Mouse (Mus musculus) CH12.LX (cell line): ENCODE measurements at regions not wholly inside any gene's neighbourhood (a gene's known extent, or its start where the extent isn't known, plus 50 kb on each side); places are given as distances from the start of the nearest gene placed in this dataset.

Experiments
- EP300 ChIP-seq: IDR thresholded peaks from 2 replicates; pipeline ENCODE4 v1.6.1; 2011; ENCODE audit warnings: low read length, improper control_type of control experiment
- MEF2A ChIP-seq: IDR thresholded peaks from 2 replicates; pipeline ENCODE4 v1.6.1; 2014; ENCODE audit warnings: low read depth, mild to moderate bottlenecking, inconsistent platforms, low read length, improper control_type of control experiment, borderline replicate concordance
- POLR2A ChIP-seq: IDR thresholded peaks from 2 replicates; pipeline ENCODE4 v1.6.1; 2011; ENCODE audit warnings: low read depth, mild to moderate bottlenecking, improper control_type of control experiment, low read length

DNA sequence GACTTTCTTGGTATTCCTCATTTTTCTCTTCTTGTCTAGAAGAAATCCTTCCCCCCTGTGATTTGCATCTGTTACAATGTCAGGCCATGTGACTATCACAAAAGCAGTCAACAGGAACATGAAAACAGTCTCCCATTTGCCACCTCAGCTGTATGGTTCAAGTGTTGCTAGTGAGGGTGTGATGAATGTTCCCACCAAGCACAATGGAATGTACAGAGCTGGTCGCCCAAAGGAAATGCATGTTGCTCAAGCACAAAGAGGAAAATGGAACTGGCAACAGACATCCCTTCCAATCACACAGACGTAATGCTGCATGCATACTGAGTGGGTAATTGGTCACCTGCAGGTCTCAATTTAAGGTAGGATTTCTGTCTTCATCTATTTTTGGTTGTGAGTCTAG is 324.1 kb upstream of the BC052040 start:
- TF ChIP-seq EP300 (no peak), MEF2A (no peak), POLR2A (no peak)
